Mouse (Mus musculus) stomach, embryonic 14.5 days (tissue): ENCODE measurements at regions not wholly inside any gene's neighbourhood (a gene's known extent, or its start where the extent isn't known, plus 50 kb on each side); places are given as distances from the start of the nearest gene placed in this dataset.

Experiments
- ATAC-seq: fragments of 200-750 bp; cut with Nextera tagmentation; 2 replicates; pipeline ENCODE4 v1.8.0; 2017; ENCODE audit warnings: low read depth, moderate TSS enrichment; ENCODE audit not compliant: insufficient number of reproducible peaks, insufficient read depth, low FRiP score
- H3K27ac ChIP-seq: fragments of 300-500 bp; sonication (generic); 2 replicates; pipeline ENCODE4 v1.5.1; 2014; ENCODE audit warnings: mild to moderate bottlenecking, low read length, moderate library complexity, mixed read lengths
- H3K27me3 ChIP-seq: fragments of 300-500 bp; sonication (generic); 2 replicates; pipeline ENCODE4 v1.6.1; 2014; ENCODE audit warnings: low read length, control low read depth, mixed read lengths; ENCODE audit not compliant: control insufficient read depth, insufficient read depth
- H3K36me3 ChIP-seq: fragments of 300-500 bp; sonication (generic); 2 replicates; pipeline ENCODE4 v1.6.1; 2014; ENCODE audit warnings: mild to moderate bottlenecking, control low read depth, low read length, moderate library complexity, mixed read lengths; ENCODE audit not compliant: control insufficient read depth, insufficient read depth
- H3K4me1 ChIP-seq: fragments of 300-500 bp; sonication (generic); 2 replicates; pipeline ENCODE4 v1.6.1; 2014; ENCODE audit warnings: low read length, control low read depth, mixed read lengths; ENCODE audit not compliant: control insufficient read depth, insufficient read depth
- H3K4me2 ChIP-seq: fragments of 300-500 bp; sonication (generic); replicated peaks from 2 replicates; pipeline ENCODE4 v1.6.1; 2014; ENCODE audit warnings: low read depth, low read length, control low read depth
- H3K4me3 ChIP-seq: fragments of 300-500 bp; sonication (generic); 2 replicates; pipeline ENCODE4 v1.5.1; 2014; ENCODE audit warnings: low read depth, low read length, control low read depth
- H3K9ac ChIP-seq: fragments of 300-500 bp; sonication (generic); replicated peaks from 2 replicates; pipeline ENCODE4 v1.6.1; 2014; ENCODE audit warnings: low read depth, mild to moderate bottlenecking, control low read depth, low read length, moderate library complexity, mixed read lengths
- H3K9me3 ChIP-seq: fragments of 300-500 bp; sonication (generic); 2 replicates; pipeline ENCODE4 v1.6.1; 2016; ENCODE audit warnings: low read depth, low read length, control low read depth; ENCODE audit not compliant: control insufficient read depth
- WGBS: fragments of 180-500 bp; shearing (Covaris S2); extraction: QIAGEN DNeasy Blood & Tissue Kit; methylation state at CpG from one replicate; pipeline ENCODE4 v1.1.7; 2014; 5-methylcytosine and 5-hydroxymethylcytosine counted together

DNA sequence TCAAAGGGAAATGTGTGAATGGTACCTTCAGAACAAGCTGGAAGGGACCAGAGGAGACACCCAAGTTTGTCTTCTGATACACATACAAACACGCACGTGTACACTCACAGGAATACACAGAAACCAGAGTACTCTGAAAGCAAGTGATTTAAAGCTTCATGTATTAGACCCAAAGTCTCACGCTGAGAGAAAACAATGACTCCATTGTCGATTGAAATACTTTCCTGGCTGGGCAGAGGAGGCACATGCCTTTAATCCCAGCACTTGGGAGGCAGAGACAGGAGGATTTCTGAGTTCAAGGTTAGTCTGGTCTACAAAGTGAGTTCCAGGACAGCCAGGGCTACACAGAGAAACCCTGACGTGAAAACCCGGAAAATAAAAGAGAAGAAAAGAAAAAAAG is 203.5 kb upstream of the Gadl1 start:
- Histone ChIP-seq H3K4me3 (no peak overlapping the region), H3K9me3 (no peaks in the 10 kb centered on the region), H3K27me3 (no peaks in the 10 kb centered on the region), H3K9ac (no peak overlapping the region), H3K4me2 (no peak overlapping the region), H3K36me3 (no peaks in the 10 kb centered on the region), H3K4me1 (peaks cover 3% of the 10 kb centered on the region; the same call in 1 of the 2 replicates), H3K27ac (no peak overlapping the region)
- WGBS, result 86% methylated on average over 6 of the region's 6 CpGs
- no peak for ATAC-seq

DNA sequence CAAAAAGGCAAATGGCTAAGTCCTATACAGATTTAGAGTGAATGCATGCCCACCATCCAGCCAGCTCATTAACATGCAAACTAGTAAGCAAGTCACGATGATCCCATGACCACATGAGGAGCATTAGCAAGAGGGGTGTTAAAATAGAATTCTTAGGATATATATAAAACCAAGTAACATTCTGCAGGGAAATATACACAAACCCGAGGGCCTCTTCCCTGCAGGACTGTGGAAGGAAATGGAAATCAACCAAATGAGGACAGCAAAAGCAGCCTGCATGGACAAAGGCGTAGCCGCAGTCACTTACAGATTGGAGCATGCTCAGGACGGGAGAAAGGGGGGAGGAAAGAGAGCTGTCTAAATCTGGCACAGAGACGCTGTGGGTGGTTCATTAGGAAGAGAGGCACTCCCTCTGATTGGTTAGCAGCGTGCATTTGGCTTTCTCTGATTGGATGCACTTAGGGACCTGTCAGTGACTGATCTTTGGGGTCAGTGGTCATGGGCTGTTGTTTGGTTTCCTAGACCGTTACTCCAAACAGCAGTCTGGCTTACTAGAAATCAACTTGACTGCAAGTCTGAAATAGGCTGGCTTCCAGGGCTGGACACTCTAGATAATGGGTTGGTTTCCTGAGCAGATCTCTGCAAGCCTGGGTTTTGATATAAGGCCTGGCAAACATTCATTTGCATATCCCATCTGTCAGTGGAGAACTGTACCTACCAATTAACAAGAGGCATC is 200.9 kb upstream of the Gadl1 start:
- peak overlapping the region; percentile 56; the same call in 1 of the 2 replicates for H3K27ac ChIP-seq
- no peak overlapping the region for H3K4me3 ChIP-seq
- H3K4me1 ChIP-seq, result peaks cover 3% of the 10 kb centered on the region; the same call in 1 of the 2 replicates
- WGBS, result 18% methylated on average over 8 of the region's 8 CpGs
- no peaks in the 10 kb centered on the region for H3K36me3 ChIP-seq
- H3K27me3 ChIP-seq, result no peaks in the 10 kb centered on the region
- H3K4me2 ChIP-seq, result no peak overlapping the region
- ATAC-seq, result peak; percentile 91
- no peaks in the 10 kb centered on the region for H3K9me3 ChIP-seq
- no peak overlapping the region for H3K9ac ChIP-seq

DNA sequence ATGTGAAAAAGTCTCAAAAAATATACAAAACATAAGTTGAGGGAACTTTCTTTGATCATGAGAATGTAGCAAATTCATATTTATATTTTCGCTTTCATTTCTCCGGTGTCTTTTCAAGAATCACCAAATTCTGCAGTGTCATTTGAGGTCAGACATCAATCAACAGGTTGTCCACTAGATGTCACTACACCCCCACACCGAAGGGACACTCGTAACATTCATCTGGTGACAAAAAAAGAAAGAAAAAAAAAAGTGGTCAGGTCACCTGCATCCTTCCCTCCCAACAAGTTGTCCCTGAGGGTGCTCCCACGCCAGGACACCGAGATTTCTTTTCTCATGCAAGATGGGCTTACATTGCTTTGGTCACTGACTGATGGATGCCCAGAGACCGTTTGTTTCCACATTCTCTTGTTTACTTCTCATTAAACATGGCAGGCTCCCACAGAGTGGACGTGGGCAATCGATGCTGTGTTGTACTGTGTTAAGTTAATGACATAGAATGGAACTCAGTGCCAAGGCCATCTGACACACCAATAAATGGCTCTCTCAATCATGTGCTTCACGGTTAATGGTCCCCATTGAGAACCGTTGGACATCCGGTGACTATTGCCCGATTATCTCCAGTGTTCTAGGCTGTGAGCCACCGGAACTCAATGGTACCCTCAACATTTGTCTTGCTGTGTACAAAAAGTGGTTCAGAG is 199.1 kb upstream of the Gadl1 start:
- 84% methylated on average over 14 of the region's 14 CpGs for WGBS

DNA sequence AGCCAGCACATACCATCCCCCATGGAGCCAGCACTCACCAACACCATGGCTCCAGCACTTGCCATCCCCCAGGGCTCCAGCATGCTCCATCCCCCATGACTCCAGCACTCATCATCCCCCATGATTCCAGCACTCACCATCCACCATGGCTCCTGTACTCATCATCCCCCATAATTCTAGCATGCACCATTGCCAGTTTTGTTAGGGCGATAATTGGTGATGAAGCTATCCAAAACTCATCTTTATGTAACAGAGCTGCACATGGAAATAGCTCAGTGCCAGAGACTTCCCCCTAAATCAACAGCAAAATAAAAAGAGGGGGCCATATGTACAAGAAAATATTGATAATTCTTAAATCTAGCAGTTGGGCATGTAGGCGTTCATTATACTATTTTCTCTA is 188.9 kb upstream of the Gadl1 start:
- Histone ChIP-seq H3K9ac (no peak overlapping the region), H3K27me3 (no peaks in the 10 kb centered on the region), H3K4me3 (no peak overlapping the region), H3K4me2 (no peak overlapping the region), H3K27ac (no peak overlapping the region), H3K9me3 (peaks cover 2% of the 10 kb centered on the region; the same call in 1 of the 2 replicates), H3K36me3 (no peaks in the 10 kb centered on the region), H3K4me1 (no peaks in the 10 kb centered on the region)
- 96% methylated on average over 2 of the region's 2 CpGs for WGBS
- no peak for ATAC-seq

More for the DNA sequence above, 199.1 kb upstream of the Gadl1 start:
- Histone ChIP-seq H3K27ac (no peak overlapping the region), H3K4me1 (peaks cover 3% of the 10 kb centered on the region; the same call in 1 of the 2 replicates), H3K9me3 (no peaks in the 10 kb centered on the region), H3K36me3 (no peaks in the 10 kb centered on the region), H3K27me3 (no peaks in the 10 kb centered on the region), H3K9ac (no peak overlapping the region), H3K4me3 (no peak overlapping the region), H3K4me2 (no peak overlapping the region)
- no peak for ATAC-seq

DNA sequence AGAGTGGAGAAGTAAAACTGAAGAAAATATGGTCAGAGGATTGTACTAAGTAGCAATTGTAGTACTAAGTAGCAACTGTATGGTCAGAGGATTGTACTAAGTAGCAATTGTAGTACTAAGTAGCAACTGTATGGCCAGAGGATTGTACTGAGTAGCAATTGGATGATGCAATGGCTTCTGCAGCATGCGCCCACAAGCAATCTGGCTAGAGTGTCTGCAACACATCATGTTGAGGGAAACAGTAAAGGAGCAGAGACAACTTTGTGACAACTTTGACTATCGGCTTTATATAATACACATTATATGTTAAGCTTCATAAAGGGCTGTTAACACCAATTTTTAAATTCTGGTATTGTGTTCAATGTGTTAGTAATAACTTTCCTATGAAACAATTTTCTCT is 188.4 kb upstream of the Gadl1 start:
- H3K36me3 ChIP-seq, result no peaks in the 10 kb centered on the region
- H3K4me2 ChIP-seq, result no peak overlapping the region
- H3K4me3 ChIP-seq, result no peak overlapping the region
- no peak overlapping the region for H3K9ac ChIP-seq
- ATAC-seq, result no peak
- H3K9me3 ChIP-seq, result peaks cover 2% of the 10 kb centered on the region; the same call in 1 of the 2 replicates
- H3K27me3 ChIP-seq, result no peaks in the 10 kb centered on the region
- no peaks in the 10 kb centered on the region for H3K4me1 ChIP-seq
- no peak overlapping the region for H3K27ac ChIP-seq
- 94% methylated on average over 2 of the region's 2 CpGs for WGBS

DNA sequence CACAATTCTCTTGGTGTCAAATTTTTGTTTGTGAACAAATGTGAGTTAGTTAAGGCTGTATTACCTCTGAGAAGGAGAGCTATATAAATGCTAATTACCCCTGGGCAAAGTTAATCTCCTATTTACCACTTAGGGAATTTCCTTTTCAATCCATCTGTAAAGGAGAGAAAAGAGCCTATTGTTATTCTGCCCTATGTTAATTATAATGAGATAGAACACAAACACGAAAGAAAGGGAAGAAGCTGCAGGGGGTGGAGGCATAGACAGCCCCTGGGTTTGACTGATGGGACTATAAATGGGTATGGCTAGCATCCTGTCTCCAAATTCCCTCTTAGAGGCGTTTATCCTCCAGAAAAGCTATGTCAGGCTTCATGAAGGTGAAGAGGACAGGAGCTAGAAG is 185.2 kb upstream of the Gadl1 start:
- no peaks in the 10 kb centered on the region for H3K27me3 ChIP-seq
- WGBS, result 56% methylated on average over 2 of the region's 2 CpGs

DNA sequence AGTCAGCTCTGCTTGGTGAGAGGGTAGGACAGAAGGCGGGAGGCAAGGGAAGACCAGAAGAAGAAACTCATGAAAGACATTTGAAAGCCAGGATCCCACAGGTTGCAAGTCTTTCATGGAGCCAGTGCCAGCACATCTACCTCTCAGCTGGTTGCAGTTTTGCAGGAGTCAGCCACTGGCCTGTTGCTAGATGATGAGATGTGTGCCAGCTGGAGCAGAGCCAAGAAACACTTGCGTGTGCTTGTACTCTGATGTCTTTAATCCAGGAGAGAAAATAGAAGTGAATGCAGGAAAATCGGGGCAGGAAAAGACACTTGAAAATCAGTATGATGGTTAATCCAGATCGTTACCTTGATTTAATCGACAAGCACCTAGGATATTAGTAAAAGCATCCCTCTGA is 181.9 kb upstream of the Gadl1 start:
- H3K4me3 ChIP-seq, result no peak overlapping the region
- 49% methylated on average over 5 of the region's 5 CpGs for WGBS
- H3K4me1 ChIP-seq, result 0 out of 2 replicates have a peak, but pooled peaks cover 3% of the 10 kb centered on the region
- H3K27ac ChIP-seq, result no peak overlapping the region
- H3K9ac ChIP-seq, result no peak overlapping the region
- no peak overlapping the region for H3K4me2 ChIP-seq
- H3K36me3 ChIP-seq, result no peaks in the 10 kb centered on the region
- no peak for ATAC-seq
- no peaks in the 10 kb centered on the region for H3K27me3 ChIP-seq
- no peaks in the 10 kb centered on the region for H3K9me3 ChIP-seq

More for the DNA sequence above, 185.2 kb upstream of the Gadl1 start:
- no peak overlapping the region for H3K4me2 ChIP-seq
- no peak overlapping the region for H3K4me3 ChIP-seq
- H3K27ac ChIP-seq, result no peak overlapping the region
- H3K36me3 ChIP-seq, result no peaks in the 10 kb centered on the region
- no peaks in the 10 kb centered on the region for H3K4me1 ChIP-seq
- ATAC-seq, result no peak
- H3K9me3 ChIP-seq, result peaks cover 2% of the 10 kb centered on the region; the same call in 1 of the 2 replicates
- H3K9ac ChIP-seq, result no peak overlapping the region

DNA sequence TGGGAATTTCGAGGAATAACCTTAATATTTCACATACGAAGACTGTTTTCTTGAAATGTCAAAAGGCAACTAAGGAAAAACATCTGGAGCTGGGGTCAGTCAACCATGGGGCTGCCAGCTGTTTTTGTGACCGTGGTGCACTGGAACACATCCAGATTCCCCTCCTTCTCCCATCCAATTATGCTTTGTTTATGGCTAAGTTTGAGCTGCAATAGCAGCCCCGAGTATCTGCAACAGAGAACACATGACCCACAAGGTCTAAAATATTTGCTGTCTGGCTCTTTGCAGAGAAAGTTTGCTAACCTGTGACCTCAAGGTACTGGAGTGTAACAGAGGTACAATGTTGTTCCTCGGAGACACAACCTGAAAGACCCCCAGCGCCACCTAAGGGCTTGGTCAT is 177.7 kb upstream of the Gadl1 start:
- no peaks in the 10 kb centered on the region for H3K9me3 ChIP-seq
- no peak overlapping the region for H3K4me2 ChIP-seq
- H3K27me3 ChIP-seq, result no peaks in the 10 kb centered on the region
- 0 out of 2 replicates have a peak, but pooled peaks cover 3% of the 10 kb centered on the region for H3K4me1 ChIP-seq
- H3K36me3 ChIP-seq, result no peaks in the 10 kb centered on the region
- H3K27ac ChIP-seq, result no peak overlapping the region
- WGBS, result 22% methylated on average over 6 of the region's 6 CpGs
- ATAC-seq, result no peak
- H3K9ac ChIP-seq, result no peak overlapping the region
- no peak overlapping the region for H3K4me3 ChIP-seq
